Mouse (Mus musculus) c-Kit-positive CD71-positive TER-119-positive erythroid progenitor cells, embryonic 14.5 days (primary cell): ENCODE measurements around the gene Rnase13.

Experiments
- DNase-seq: peaks from one replicate; pipeline ENCODE4 v3.0.0-alpha.2; 2013; ENCODE audit warnings: low spot score

Gene Rnase13

GRCm38 (mm10) chr14:51877517-51877916, 45.1 kb downstream of the Rnase13 start:
- peak; percentile 24 for DNase-seq

GRCm38 (mm10) chr14:51871741-51872140, 50.8 kb downstream of the Rnase13 start:
- DNase-seq = no peak
